Mouse (Mus musculus) thymus, postnatal 4 days (tissue): ENCODE results near the gene Rab42.

Experiments used
- DNase-seq: peaks from one replicate; pipeline ENCODE4 v3.0.0; 2021

Rab42 gene

GRCm38 (mm10) chr4:132302939-132303479 lies at the start of gene Rab42:
TSS of gene Rab42 (minus strand) at chr4:132303385.
- DNase-seq, result peak; percentile 74

GRCm38 (mm10) chr4:132352739-132353138 lies 49.6 kb upstream of the Rab42 start:
- DNase-seq, result no peak

- DNase-seq, result no peak
Measured at GRCm38 (mm10) chr4:132351401-132351800, 48.2 kb upstream of the Rab42 start.

GRCm38 (mm10) chr4:132350854-132351253 lies 47.7 kb upstream of the Rab42 start:
- DNase-seq, result no peak

- DNase-seq, result no peak
Measured at GRCm38 (mm10) chr4:132350123-132350740, 47.0 kb upstream of the Rab42 start.

GRCm38 (mm10) chr4:132349495-132350122 lies 46.4 kb upstream of the Rab42 start:
- DNase-seq, result no peak

GRCm38 (mm10) chr4:132346661-132347060 lies 43.5 kb upstream of the Rab42 start:
- no peak for DNase-seq

- no peak for DNase-seq
Measured at GRCm38 (mm10) chr4:132346261-132346660, 43.1 kb upstream of the Rab42 start.

- no peak for DNase-seq
Measured at GRCm38 (mm10) chr4:132345843-132346212, 42.6 kb upstream of the Rab42 start.

GRCm38 (mm10) chr4:132345135-132345842 lies 42.1 kb upstream of the Rab42 start:
- peak; percentile 96 for DNase-seq

GRCm38 (mm10) chr4:132344403-132345134 lies 41.4 kb upstream of the Rab42 start:
- no peak for DNase-seq

- no peak for DNase-seq
Measured at GRCm38 (mm10) chr4:132341451-132341850, 38.3 kb upstream of the Rab42 start.

- no peak for DNase-seq
Measured at GRCm38 (mm10) chr4:132338943-132339342, 35.8 kb upstream of the Rab42 start.

GRCm38 (mm10) chr4:132332880-132333279 lies 29.7 kb upstream of the Rab42 start:
- DNase-seq, result no peak

GRCm38 (mm10) chr4:132331960-132332359 lies 28.8 kb upstream of the Rab42 start:
- no peak for DNase-seq

- DNase-seq, result no peak
Measured at GRCm38 (mm10) chr4:132329835-132330354, 26.7 kb upstream of the Rab42 start.

GRCm38 (mm10) chr4:132329115-132329834 lies 26.1 kb upstream of the Rab42 start, which contains the start of gene Trnau1ap:
TSS of gene Trnau1ap (minus strand) at chr4:132329538.
- DNase-seq, result peak; percentile 93

GRCm38 (mm10) chr4:132328391-132328982 lies 25.3 kb upstream of the Rab42 start:
- no peak for DNase-seq

- no peak for DNase-seq
Measured at GRCm38 (mm10) chr4:132326481-132326880, 23.3 kb upstream of the Rab42 start.

GRCm38 (mm10) chr4:132315711-132316110 lies 12.5 kb upstream of the Rab42 start:
- no peak for DNase-seq

- no peak for DNase-seq
Measured at GRCm38 (mm10) chr4:132312627-132313026, 9.4 kb upstream of the Rab42 start.

- no peak for DNase-seq
Measured at GRCm38 (mm10) chr4:132311801-132312200, 8.6 kb upstream of the Rab42 start.
